Mouse (Mus musculus) kidney, embryonic 14.5 days (tissue): ENCODE measurements at regions not wholly inside any gene's neighbourhood (a gene's known extent, or its start where the extent isn't known, plus 50 kb on each side); places are given as distances from the start of the nearest gene placed in this dataset.

Source experiments
- ATAC-seq: fragments of 200-750 bp; cut with Nextera tagmentation; 2 replicates; pipeline ENCODE4 v1.8.0; 2017; ENCODE audit warnings: moderate number of reproducible peaks, mild to moderate bottlenecking, moderate TSS enrichment, moderate library complexity; ENCODE audit not compliant: low FRiP score, low TSS enrichment
- H3K27ac ChIP-seq: fragments of 300-500 bp; sonication (generic); 2 replicates; pipeline ENCODE4 v1.5.1; 2014; ENCODE audit warnings: low read depth, mild to moderate bottlenecking, low read length, moderate library complexity, mixed read lengths
- H3K27me3 ChIP-seq: fragments of 300-500 bp; sonication (generic); 2 replicates; pipeline ENCODE4 v1.6.1; 2014; ENCODE audit warnings: mild to moderate bottlenecking, low read length; ENCODE audit not compliant: control insufficient read depth, insufficient read depth
- H3K36me3 ChIP-seq: fragments of 300-500 bp; sonication (generic); 2 replicates; pipeline ENCODE4 v1.6.1; 2014; ENCODE audit warnings: low read length, mixed read lengths; ENCODE audit not compliant: control insufficient read depth, insufficient read depth
- H3K4me1 ChIP-seq: fragments of 300-500 bp; sonication (generic); 2 replicates; pipeline ENCODE4 v1.6.1; 2014; ENCODE audit warnings: low read length, mixed read lengths; ENCODE audit not compliant: control insufficient read depth, insufficient read depth
- H3K4me2 ChIP-seq: fragments of 300-500 bp; sonication (generic); replicated peaks from 2 replicates; pipeline ENCODE4 v1.6.1; 2014; ENCODE audit warnings: low read depth, mild to moderate bottlenecking, low read length
- H3K4me3 ChIP-seq: fragments of 300-500 bp; sonication (generic); 2 replicates; pipeline ENCODE4 v1.5.1; 2014; ENCODE audit warnings: mild to moderate bottlenecking, low read length
- H3K9ac ChIP-seq: fragments of 300-500 bp; sonication (generic); 2 replicates; pipeline ENCODE4 v1.6.1; 2014; ENCODE audit warnings: low read depth, mild to moderate bottlenecking, low read length, moderate library complexity
- H3K9me3 ChIP-seq: fragments of 300-500 bp; sonication (generic); 2 replicates; pipeline ENCODE4 v1.6.1; 2016; ENCODE audit warnings: low read length; ENCODE audit not compliant: control insufficient read depth
- WGBS: fragments of 180-500 bp; shearing (Covaris S2); extraction: QIAGEN DNeasy Blood & Tissue Kit; methylation state at CpG from one replicate; pipeline ENCODE4 v1.1.7; 2014; 5-methylcytosine and 5-hydroxymethylcytosine counted together

GRCm38 (mm10) chr8:116267021-116267420 is 237.8 kb upstream of the Dynlrb2 start:
- Histone ChIP-seq H3K36me3 (no peaks in the 10 kb centered on the region), H3K27ac (no peak overlapping the region), H3K9me3 (no peaks in the 10 kb centered on the region), H3K4me3 (no peak overlapping the region), H3K4me1 (0 out of 2 replicates have a peak, but pooled peaks cover 6% of the 10 kb centered on the region), H3K27me3 (no peaks in the 10 kb centered on the region), H3K4me2 (no peak overlapping the region), H3K9ac (no peak overlapping the region)
- ATAC-seq = no peak
- WGBS = 71% methylated on average over 4 of the region's 4 CpGs

DNA sequence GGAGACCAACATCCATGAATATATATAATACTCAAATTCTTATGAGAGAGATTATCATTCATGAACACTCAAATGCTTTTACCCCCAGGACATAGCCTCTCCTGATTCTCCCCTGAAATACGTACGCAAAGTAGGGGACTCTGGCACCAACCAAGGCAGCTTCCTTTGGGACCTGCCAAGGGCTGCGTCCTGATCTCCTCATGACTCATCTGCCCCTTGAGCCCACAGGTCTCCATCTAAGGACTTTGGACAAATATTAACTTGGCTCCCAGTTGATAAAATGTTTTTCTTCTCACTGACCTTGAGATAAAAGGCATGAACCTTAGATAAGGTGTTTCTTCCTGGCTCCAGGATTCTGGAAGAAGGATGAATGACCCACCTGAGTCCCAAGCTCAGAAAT is 239.2 kb upstream of the Dynlrb2 start:
- no peak for ATAC-seq
- no peaks in the 10 kb centered on the region for H3K9me3 ChIP-seq
- no peaks in the 10 kb centered on the region for H3K36me3 ChIP-seq
- no peaks in the 10 kb centered on the region for H3K27me3 ChIP-seq
- H3K4me1 ChIP-seq = peaks cover 16% of the 10 kb centered on the region; the same call in 1 of the 2 replicates
- no peak overlapping the region for H3K4me3 ChIP-seq
- H3K27ac ChIP-seq = no peak overlapping the region
- WGBS = 72% methylated on average over 3 of the region's 3 CpGs
- no peak overlapping the region for H3K9ac ChIP-seq
- H3K4me2 ChIP-seq = no peak overlapping the region

- peaks cover 16% of the 10 kb centered on the region; the same call in 1 of the 2 replicates for H3K4me1 ChIP-seq
- no peak overlapping the region for H3K4me3 ChIP-seq
- no peaks in the 10 kb centered on the region for H3K36me3 ChIP-seq
- no peaks in the 10 kb centered on the region for H3K9me3 ChIP-seq
- H3K4me2 ChIP-seq = no peak overlapping the region
- H3K27ac ChIP-seq = no peak overlapping the region
- 81% methylated on average over 3 of the region's 3 CpGs for WGBS
- H3K27me3 ChIP-seq = no peaks in the 10 kb centered on the region
- H3K9ac ChIP-seq = no peak overlapping the region
- ATAC-seq = no peak
Observed at GRCm38 (mm10) chr8:116264078-116264477, 240.7 kb upstream of the Dynlrb2 start.

DNA sequence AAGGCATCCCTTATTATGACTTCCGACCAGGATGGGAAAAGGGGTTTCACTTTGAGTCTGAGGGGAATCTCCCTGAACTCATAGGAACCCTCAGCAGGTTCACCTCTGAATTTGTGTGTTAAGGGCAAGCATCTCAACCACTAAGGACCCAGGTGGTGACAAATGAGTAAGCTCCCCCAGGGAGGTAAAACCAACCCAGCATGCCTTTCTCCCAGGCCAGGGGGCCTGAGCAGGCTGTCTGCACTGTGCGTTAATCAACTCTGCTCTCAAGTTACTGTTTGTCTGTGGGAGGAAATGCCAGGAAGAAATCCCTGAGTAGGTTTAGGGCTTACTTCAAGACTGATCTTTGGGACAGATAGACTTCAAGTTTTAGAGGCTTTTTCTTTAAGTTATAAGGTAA is 243.5 kb upstream of the Dynlrb2 start:
- WGBS = 13% methylated on average over 2 of the region's 2 CpGs
- peak; percentile 87; the same call in 1 of the 2 replicates for ATAC-seq

GRCm38 (mm10) chr8:116255398-116255797 is 249.4 kb upstream of the Dynlrb2 start:
- Histone ChIP-seq H3K9ac (no peak overlapping the region), H3K4me3 (no peak overlapping the region), H3K4me1 (peaks cover 3% of the 10 kb centered on the region; the same call in 1 of the 2 replicates), H3K27me3 (no peaks in the 10 kb centered on the region), H3K27ac (no peak overlapping the region), H3K36me3 (no peaks in the 10 kb centered on the region), H3K4me2 (no peak overlapping the region), H3K9me3 (no peaks in the 10 kb centered on the region)
- no peak for ATAC-seq
- 52% methylated on average over 5 of the region's 5 CpGs for WGBS

More for the DNA sequence above, 243.5 kb upstream of the Dynlrb2 start:
- H3K27ac ChIP-seq = peak overlapping the region; percentile 78; the same call in 1 of the 2 replicates
- H3K4me1 ChIP-seq = peaks cover 16% of the 10 kb centered on the region; the same call in 1 of the 2 replicates
- no peak overlapping the region for H3K4me2 ChIP-seq
- no peak overlapping the region for H3K9ac ChIP-seq
- no peak overlapping the region for H3K4me3 ChIP-seq
- H3K9me3 ChIP-seq = no peaks in the 10 kb centered on the region
- H3K36me3 ChIP-seq = no peaks in the 10 kb centered on the region
- H3K27me3 ChIP-seq = no peaks in the 10 kb centered on the region

DNA sequence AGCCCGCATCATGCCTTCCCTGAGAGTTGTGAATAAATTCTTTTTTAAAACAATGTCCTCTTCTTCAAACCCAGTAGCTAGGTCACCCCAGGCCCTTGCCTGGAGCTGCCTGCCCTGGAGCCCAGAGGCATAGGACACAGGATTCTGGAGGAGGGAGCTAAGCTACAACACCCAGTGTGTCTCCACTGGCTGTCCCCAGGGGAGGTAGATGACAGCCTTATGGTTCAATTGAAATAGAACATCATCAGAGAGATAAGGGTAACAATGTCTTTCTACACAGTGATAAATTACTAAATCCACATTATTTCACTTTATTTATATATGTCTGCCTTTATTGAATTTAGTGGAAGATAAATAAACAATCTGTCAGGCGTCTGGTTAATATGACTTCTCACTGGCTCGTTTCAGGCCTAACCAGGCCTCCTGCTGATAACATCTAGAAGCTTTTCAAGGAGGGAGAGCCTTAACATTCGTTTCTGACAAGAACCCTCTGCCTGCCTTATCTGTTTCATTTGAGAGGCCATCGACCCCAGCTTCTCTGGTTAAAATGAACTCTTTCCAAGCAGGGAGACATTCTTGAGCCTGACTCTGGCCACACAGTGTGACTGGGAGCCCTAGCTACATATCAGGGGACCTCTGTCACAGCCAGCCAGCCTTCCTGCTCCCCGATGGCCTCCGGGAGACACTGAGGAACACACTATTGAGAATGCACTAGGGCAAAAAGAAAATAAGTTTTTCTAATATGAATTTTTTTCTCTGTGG is 252.1 kb upstream of the Dynlrb2 start:
- no peak overlapping the region for H3K9ac ChIP-seq
- H3K27ac ChIP-seq = no peak overlapping the region
- H3K36me3 ChIP-seq = no peaks in the 10 kb centered on the region
- H3K4me3 ChIP-seq = no peak overlapping the region
- WGBS = 37% methylated on average over 7 of the region's 7 CpGs
- ATAC-seq = peak; percentile 29; the same call in 1 of the 2 replicates
- peaks cover 7% of the 10 kb centered on the region; the same call in 1 of the 2 replicates for H3K4me1 ChIP-seq
- H3K27me3 ChIP-seq = no peaks in the 10 kb centered on the region
- H3K4me2 ChIP-seq = no peak overlapping the region
- no peaks in the 10 kb centered on the region for H3K9me3 ChIP-seq

GRCm38 (mm10) chr8:116248398-116248797 is 256.4 kb upstream of the Dynlrb2 start:
- peaks cover 7% of the 10 kb centered on the region; the same call in 1 of the 2 replicates for H3K4me1 ChIP-seq
- H3K4me3 ChIP-seq = no peak overlapping the region
- H3K36me3 ChIP-seq = no peaks in the 10 kb centered on the region
- no peak overlapping the region for H3K4me2 ChIP-seq
- no peak overlapping the region for H3K27ac ChIP-seq
- peak; percentile 84 for ATAC-seq
- WGBS = 28% methylated on average over 1 of the region's 1 CpGs
- H3K27me3 ChIP-seq = no peaks in the 10 kb centered on the region
- H3K9ac ChIP-seq = no peak overlapping the region
- no peaks in the 10 kb centered on the region for H3K9me3 ChIP-seq

- 0 out of 2 replicates have a peak, but pooled peaks have one; percentile 52 for ATAC-seq
- Histone ChIP-seq H3K9me3 (no peaks in the 10 kb centered on the region), H3K4me2 (no peak overlapping the region), H3K9ac (no peak overlapping the region), H3K4me3 (no peak overlapping the region), H3K27ac (no peak overlapping the region), H3K36me3 (no peaks in the 10 kb centered on the region), H3K4me1 (peaks cover 4% of the 10 kb centered on the region; the same call in 1 of the 2 replicates), H3K27me3 (no peaks in the 10 kb centered on the region)
- 44% methylated on average over 8 of the region's 8 CpGs for WGBS
Observed at GRCm38 (mm10) chr8:116243493-116243892, 261.3 kb upstream of the Dynlrb2 start.

DNA sequence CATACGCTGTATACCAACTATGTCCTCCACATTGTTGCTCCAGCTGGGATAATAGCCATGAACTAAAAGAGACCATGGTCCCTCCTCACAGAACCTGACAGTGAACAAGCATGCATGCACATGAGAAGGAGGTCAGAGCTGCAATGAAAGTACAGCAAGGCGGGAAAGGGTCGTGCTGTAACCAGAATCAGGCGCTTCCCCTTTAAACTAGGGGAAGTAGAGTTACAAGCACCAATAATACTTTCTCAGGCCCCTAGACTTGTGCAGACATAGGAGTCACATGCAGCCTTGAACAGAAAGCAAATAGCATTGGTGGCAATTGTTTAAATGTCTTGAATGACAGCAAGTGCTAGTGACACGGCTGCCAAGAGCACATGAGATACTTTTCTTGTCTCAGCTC is 261.8 kb upstream of the Dynlrb2 start:
- Histone ChIP-seq H3K36me3 (no peaks in the 10 kb centered on the region), H3K27ac (no peak overlapping the region), H3K27me3 (no peaks in the 10 kb centered on the region), H3K9ac (no peak overlapping the region), H3K9me3 (no peaks in the 10 kb centered on the region), H3K4me1 (no peaks in the 10 kb centered on the region), H3K4me2 (no peak overlapping the region), H3K4me3 (no peak overlapping the region)
- whole genome bisulfite sequencing = 75% methylated on average over 5 of the region's 5 CpGs
- ATAC-seq = no peak
